Mouse (Mus musculus): ENCODE results near the gene Sync. TPM values are rescaled to one million over a fixed set of nuclear protein-coding genes. Genes with fewer than 3 reads are reported as not detected.

Sync gene
- polyA plus RNA-seq, 1 experiment from 2014 or later = 0.35 TPM

DNA sequence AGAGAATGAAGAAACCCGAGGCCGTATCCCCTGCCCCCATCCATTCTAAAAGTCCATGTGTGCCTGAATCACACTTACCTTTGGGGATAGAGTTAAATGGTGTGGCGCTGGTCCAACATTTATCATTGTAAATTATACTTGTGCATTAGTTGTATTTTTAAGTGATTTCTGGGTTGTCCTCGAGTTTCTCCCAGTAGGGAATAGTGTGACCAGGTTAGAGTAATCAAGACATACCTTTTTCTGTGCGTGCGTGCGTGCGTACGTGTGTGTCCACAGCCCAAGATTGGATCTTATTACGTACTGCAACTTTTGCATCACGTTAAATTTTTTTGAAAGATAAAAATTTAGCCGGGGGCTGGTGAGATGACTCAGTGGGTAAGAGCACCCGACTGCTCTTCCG lies 48.9 kb downstream of the Sync start:
- H3K4me3 ChIP-seq (replicated peaks) = peak overlapping the region; percentile 93
- no peaks in the 10 kb centered on the region for H3K9me3 ChIP-seq (replicated peaks)
- no peak for ATAC-seq (ENCODE audit: insufficient read depth)
- peaks cover 31% of the 10 kb centered on the region for H3K36me3 ChIP-seq (replicated peaks)
- peak overlapping the region; percentile 97 for H3K27ac ChIP-seq (replicated peaks)
- H3K4me2 ChIP-seq = peak overlapping the region; percentile 85
- 41% methylated on average over 14 of the region's 14 CpGs for WGBS (ENCODE audit: insufficient replicate concordance)
- H3K9ac ChIP-seq = peak overlapping the region; percentile 73
- H3K27me3 ChIP-seq = no peaks in the 10 kb centered on the region
- H3K4me1 ChIP-seq (replicated peaks) = peaks cover 78% of the 10 kb centered on the region

DNA sequence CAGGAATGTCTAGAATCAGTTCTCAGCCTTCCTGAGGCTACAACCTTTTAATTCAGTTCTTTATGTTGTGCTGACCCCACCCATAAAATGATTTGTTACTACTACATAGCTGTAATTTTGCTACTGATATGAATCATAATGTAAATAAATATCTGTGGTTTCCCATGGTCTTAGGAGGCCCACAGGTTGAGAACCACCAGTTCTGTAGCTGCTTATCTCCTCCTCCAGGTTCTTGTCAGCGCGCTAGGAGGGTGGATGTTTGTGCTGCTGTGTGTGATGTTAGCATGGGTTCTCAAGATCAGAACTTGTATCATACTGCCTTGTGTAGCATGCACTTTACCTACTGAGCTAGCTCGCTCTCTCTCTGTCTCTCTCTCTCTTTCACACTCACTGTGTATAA lies 52.3 kb downstream of the Sync start:
- H3K36me3 ChIP-seq (replicated peaks) = peaks cover 35% of the 10 kb centered on the region
- H3K4me2 ChIP-seq = peak overlapping the region; percentile 44
- H3K27ac ChIP-seq (replicated peaks) = peak overlapping the region; percentile 92
- H3K9me3 ChIP-seq (replicated peaks) = no peaks in the 10 kb centered on the region
- H3K4me3 ChIP-seq (replicated peaks) = no peak overlapping the region
- ATAC-seq (ENCODE audit: insufficient read depth) = peak; percentile 69
- H3K27me3 ChIP-seq = no peaks in the 10 kb centered on the region
- 0 out of 2 replicates have a peak overlapping the region, but pooled peaks have one; percentile 22 for H3K9ac ChIP-seq
- peaks cover 50% of the 10 kb centered on the region for H3K4me1 ChIP-seq (replicated peaks)
- WGBS (ENCODE audit: insufficient replicate concordance) = 36% methylated on average over 3 of the region's 3 CpGs

DNA sequence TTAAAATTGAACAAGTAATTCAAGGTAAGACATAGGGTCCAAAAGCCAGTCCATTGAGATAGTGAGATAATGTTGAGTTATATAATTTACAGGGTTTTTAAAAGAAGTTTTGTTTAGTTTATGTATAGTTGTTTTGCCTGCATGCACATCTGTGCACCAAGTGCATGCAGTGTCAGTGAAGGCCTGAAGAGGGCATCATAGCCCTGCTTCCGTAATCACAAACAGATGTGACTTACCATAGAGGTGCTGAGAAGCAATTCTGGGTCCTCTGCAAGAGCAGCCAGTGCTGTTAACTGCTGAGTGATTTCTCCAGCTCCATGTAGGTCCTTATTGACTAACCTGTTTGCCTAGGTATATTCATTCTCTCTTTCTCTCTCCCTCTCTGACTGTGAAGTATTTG lies 54.5 kb downstream of the Sync start:
- peaks cover 41% of the 10 kb centered on the region for H3K4me1 ChIP-seq (replicated peaks)
- no peak overlapping the region for H3K9ac ChIP-seq
- no peak for ATAC-seq (ENCODE audit: insufficient read depth)
- no peak overlapping the region for H3K4me3 ChIP-seq (replicated peaks)
- no peak overlapping the region for H3K4me2 ChIP-seq
- no peaks in the 10 kb centered on the region for H3K27me3 ChIP-seq
- WGBS (ENCODE audit: insufficient replicate concordance) = 79% methylated on average over 1 of the region's 1 CpGs
- H3K9me3 ChIP-seq (replicated peaks) = no peaks in the 10 kb centered on the region
- peaks cover 54% of the 10 kb centered on the region for H3K36me3 ChIP-seq (replicated peaks)
- no peak overlapping the region for H3K27ac ChIP-seq (replicated peaks)

DNA sequence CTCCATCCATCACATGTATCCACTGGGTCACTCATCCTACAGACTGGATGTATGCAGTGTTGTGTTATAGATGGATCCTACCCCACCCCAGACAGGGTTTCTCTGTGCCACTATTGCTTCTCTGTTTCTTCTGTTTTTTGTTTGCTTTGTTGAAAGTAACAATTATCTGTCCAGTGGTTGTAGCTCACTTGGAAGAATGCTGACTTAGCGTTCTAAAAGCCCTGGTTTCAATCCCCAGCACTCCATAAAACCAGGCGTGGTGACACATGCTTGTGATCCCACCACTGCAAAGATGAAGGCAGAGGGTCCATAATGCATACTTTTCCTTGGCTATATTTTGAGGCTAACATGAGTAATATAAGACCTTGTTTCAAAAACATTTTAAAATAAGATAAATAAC lies 55.3 kb downstream of the Sync start:
- Histone ChIP-seq H3K9ac (no peak overlapping the region), H3K4me1 (replicated peaks) (peaks cover 33% of the 10 kb centered on the region), H3K36me3 (replicated peaks) (peaks cover 57% of the 10 kb centered on the region), H3K27ac (replicated peaks) (no peak overlapping the region), H3K4me3 (replicated peaks) (no peak overlapping the region), H3K27me3 (no peaks in the 10 kb centered on the region), H3K4me2 (no peak overlapping the region), H3K9me3 (replicated peaks) (no peaks in the 10 kb centered on the region)
- WGBS (ENCODE audit: insufficient replicate concordance) = 73% methylated on average over 2 of the region's 2 CpGs
- no peak for ATAC-seq (ENCODE audit: insufficient read depth)

DNA sequence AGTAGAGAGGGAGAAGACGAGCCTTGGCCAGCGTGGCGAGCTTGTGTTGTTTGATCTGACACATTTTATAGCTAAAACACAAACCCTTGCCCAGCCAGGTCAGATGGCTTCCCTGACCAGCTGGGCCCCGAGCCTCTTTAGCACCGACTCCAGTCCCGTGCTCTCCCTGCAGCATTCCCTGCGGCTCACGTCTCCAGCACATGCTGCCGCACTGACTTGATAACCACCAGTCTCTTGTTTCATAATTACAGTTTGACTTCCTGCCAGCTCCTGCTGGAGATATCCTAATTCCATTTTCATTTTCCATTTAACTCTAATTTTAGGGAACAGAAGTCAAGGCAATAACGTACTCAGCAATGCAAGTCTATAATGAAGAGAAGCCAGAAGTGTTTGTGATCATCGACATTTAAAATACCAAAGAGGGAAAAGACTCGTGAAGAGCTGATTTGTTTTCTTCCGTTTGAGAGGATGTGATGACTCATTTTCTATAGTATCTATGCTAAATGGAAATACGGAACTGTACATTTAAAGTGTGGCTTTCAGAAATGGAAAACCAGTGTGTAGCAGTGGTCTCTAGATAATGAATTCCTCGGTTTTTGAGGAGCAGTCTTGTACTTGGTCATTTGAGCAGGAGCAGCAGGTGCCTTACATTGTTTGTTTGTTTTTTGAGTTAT lies 59.2 kb downstream of the Sync start:
- Histone ChIP-seq H3K36me3 (replicated peaks) (peaks cover 50% of the 10 kb centered on the region), H3K4me2 (no peak overlapping the region), H3K4me3 (replicated peaks) (no peak overlapping the region), H3K27me3 (no peaks in the 10 kb centered on the region), H3K4me1 (replicated peaks) (no peaks in the 10 kb centered on the region), H3K9ac (no peak overlapping the region), H3K9me3 (replicated peaks) (no peaks in the 10 kb centered on the region), H3K27ac (replicated peaks) (no peak overlapping the region)
- 76% methylated on average over 15 of the region's 15 CpGs for WGBS (ENCODE audit: insufficient replicate concordance)
- ATAC-seq (ENCODE audit: insufficient read depth) = no peak

DNA sequence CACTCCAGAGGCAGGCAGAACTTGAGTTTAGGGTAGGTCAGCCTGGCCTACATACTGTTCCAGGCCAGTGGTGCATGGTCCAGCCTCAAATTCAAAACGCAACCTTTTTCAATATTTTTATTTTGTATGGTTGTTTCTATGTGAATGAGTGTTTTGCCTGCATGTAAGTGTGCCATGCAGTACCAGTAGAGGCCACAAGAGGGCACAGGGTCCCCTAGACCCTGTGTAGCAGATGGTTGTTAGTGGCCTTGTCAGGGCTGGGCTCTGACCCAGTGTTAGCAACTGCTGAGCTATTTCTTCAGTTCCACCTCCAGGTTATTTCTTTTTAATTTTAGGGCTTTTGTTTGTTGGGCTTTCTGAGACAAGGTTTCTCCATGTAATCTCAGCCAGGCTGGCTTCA lies 63.2 kb downstream of the Sync start:
- no peaks in the 10 kb centered on the region for H3K9me3 ChIP-seq (replicated peaks)
- H3K4me1 ChIP-seq (replicated peaks) = peaks cover 10% of the 10 kb centered on the region; the same call in 1 of the 2 replicates
- no peak overlapping the region for H3K4me2 ChIP-seq
- no peak overlapping the region for H3K4me3 ChIP-seq (replicated peaks)
- H3K27me3 ChIP-seq = no peaks in the 10 kb centered on the region
- peaks cover 14% of the 10 kb centered on the region; the same call in 1 of the 2 replicates for H3K36me3 ChIP-seq (replicated peaks)
- WGBS (ENCODE audit: insufficient replicate concordance) = 0% methylated on average over 1 of the region's 1 CpGs
- ATAC-seq (ENCODE audit: insufficient read depth) = peak; percentile 61; the same call in 1 of the 2 replicates
- no peak overlapping the region for H3K9ac ChIP-seq
- H3K27ac ChIP-seq (replicated peaks) = no peak overlapping the region

DNA sequence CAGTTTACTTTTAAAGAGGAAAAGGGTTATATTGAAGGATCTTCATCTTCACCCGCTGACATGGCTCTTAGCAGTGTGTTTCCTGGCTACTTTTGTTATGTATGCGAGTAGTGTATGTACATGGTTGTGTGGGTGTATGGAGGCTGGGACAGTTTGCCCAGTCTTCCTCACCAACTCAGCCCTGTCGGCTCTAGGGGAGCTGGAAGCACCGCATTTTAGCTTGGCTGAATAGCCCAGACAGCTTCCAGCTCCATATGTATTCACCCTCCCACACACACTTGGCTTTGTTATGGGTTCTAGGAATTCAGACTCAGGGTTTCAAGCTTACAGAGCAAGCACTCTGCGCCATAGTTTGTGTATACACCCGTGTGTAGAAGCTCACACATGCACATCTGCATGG lies 63.7 kb downstream of the Sync start:
- Histone ChIP-seq H3K4me3 (replicated peaks) (no peak overlapping the region), H3K9ac (no peak overlapping the region), H3K27ac (replicated peaks) (no peak overlapping the region), H3K27me3 (no peaks in the 10 kb centered on the region), H3K4me2 (no peak overlapping the region), H3K36me3 (replicated peaks) (peaks cover 10% of the 10 kb centered on the region; the same call in 1 of the 2 replicates), H3K4me1 (replicated peaks) (peaks cover 10% of the 10 kb centered on the region; the same call in 1 of the 2 replicates), H3K9me3 (replicated peaks) (no peaks in the 10 kb centered on the region)
- no peak for ATAC-seq (ENCODE audit: insufficient read depth)
- 71% methylated on average over 6 of the region's 6 CpGs for WGBS (ENCODE audit: insufficient replicate concordance)

DNA sequence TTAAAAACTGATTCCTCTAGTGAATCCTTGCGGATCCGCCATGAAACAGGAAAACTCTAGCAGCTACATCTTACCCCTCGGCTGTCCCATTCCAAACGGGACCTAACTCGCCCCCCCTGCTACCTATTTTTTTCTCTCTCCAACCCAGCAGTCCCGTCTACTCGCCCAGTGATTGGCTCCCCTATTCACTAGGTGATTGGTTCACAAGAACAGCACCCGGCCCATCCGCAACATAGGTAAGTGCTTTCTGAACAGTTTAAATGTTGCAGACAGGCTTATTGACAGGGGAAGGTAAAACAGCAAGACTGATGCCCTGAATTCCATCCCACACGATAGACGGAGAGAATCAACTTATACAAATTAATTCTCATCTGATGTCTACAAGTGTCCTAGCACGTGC lies 65.8 kb downstream of the Sync start:
- Histone ChIP-seq H3K4me2 (no peak overlapping the region), H3K4me3 (replicated peaks) (no peak overlapping the region), H3K4me1 (replicated peaks) (peaks cover 10% of the 10 kb centered on the region; the same call in 1 of the 2 replicates), H3K27ac (replicated peaks) (no peak overlapping the region), H3K36me3 (replicated peaks) (no peaks in the 10 kb centered on the region), H3K9me3 (replicated peaks) (no peaks in the 10 kb centered on the region), H3K27me3 (no peaks in the 10 kb centered on the region), H3K9ac (no peak overlapping the region)
- no peak for ATAC-seq (ENCODE audit: insufficient read depth)
- 79% methylated on average over 12 of the region's 12 CpGs for WGBS (ENCODE audit: insufficient replicate concordance)

DNA sequence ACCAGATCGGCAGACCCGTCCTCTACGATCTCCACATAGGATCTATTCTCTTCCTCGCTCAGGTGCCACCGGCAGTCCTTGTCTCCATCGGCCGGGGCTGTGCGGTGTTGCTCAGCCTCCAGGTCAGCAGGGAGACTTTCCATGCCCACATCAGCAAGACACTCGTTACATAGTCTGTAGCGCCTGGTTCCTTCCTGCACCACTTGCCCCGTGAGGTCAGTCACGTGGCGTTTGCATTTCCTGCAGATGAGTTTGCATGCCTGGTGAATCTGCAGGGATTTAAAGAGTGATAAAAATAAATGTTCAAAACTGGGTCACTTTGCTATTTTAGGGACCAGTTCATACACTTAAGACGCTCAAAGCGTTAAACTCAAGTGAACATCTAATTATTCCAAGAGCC lies 66.8 kb downstream of the Sync start:
- H3K27me3 ChIP-seq = no peaks in the 10 kb centered on the region
- no peaks in the 10 kb centered on the region for H3K9me3 ChIP-seq (replicated peaks)
- H3K36me3 ChIP-seq (replicated peaks) = no peaks in the 10 kb centered on the region
- H3K27ac ChIP-seq (replicated peaks) = no peak overlapping the region
- ATAC-seq (ENCODE audit: insufficient read depth) = no peak
- peaks cover 10% of the 10 kb centered on the region; the same call in 1 of the 2 replicates for H3K4me1 ChIP-seq (replicated peaks)
- no peak overlapping the region for H3K9ac ChIP-seq
- H3K4me2 ChIP-seq = no peak overlapping the region
- H3K4me3 ChIP-seq (replicated peaks) = no peak overlapping the region
- 57% methylated on average over 15 of the region's 15 CpGs for WGBS (ENCODE audit: insufficient replicate concordance)

DNA sequence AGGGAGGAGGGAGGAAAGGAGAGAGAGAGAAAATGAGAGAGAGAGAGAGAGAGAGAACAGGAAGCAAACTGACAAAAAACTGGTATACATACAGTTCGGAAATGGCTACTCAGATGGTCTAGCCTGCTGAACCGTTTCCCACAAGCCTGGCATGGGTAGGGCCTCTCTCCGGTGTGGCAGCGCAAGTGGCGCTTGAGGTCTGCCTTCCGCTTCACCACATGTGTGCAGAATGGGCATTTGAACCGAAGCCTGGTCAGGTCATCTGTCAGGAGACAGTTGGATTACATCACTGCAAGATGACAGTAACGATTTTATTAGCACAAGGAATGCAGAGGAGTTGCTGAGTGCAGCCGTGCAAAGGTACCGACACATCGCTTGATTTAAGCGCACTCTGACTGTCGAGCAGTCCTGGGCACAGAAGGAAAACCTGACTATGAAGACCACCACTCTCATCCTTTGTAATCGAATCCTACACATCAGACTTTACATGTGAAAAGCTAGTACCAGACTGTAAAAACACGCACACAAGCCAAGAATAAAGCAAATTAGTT lies 70.3 kb downstream of the Sync start:
- H3K27me3 ChIP-seq = no peaks in the 10 kb centered on the region
- no peak overlapping the region for H3K9ac ChIP-seq
- H3K9me3 ChIP-seq (replicated peaks) = no peaks in the 10 kb centered on the region
- 78% methylated on average over 15 of the region's 15 CpGs for WGBS (ENCODE audit: insufficient replicate concordance)
- H3K4me1 ChIP-seq (replicated peaks) = peaks cover 8% of the 10 kb centered on the region
- no peak for ATAC-seq (ENCODE audit: insufficient read depth)
- no peak overlapping the region for H3K4me2 ChIP-seq
- H3K4me3 ChIP-seq (replicated peaks) = no peak overlapping the region
- H3K36me3 ChIP-seq (replicated peaks) = peaks cover 4% of the 10 kb centered on the region; the same call in 1 of the 2 replicates
- no peak overlapping the region for H3K27ac ChIP-seq (replicated peaks)

Measured in liver, embryonic 15.5 days (tissue).